Mouse (Mus musculus): ENCODE measurements at regions not wholly inside any gene's neighbourhood (a gene's known extent, or its start where the extent isn't known, plus 50 kb on each side); places are given as distances from the start of the nearest gene placed in this dataset.

- no peak for TF ChIP-seq GATA1 (IDR thresholded peaks at IDR 0.05; ENCODE audit: borderline replicate concordance, low read length)
- no peak for TF ChIP-seq CTCF (IDR thresholded peaks at IDR 0.05; ENCODE audit: low read depth, low read length)
- no peak for TF ChIP-seq POLR2AphosphoS5 (IDR thresholded peaks at IDR 0.05; ENCODE audit: insufficient replicate concordance, low read depth, low read length)
Measured at GRCm38 (mm10) chr3:105200735-105201134, 134.1 kb downstream of the 4930564D02Rik start.

All from G1E (cell line).